ENCODE assay signal across 9 mouse cellular contexts in genomic region chr1:165193426-165193825, GRCm38 (mm10). TPM values are rescaled to one million over a fixed set of nuclear protein-coding genes. Genes with fewer than 3 reads are reported as not detected.
DNase-seq lines count a peak whose midpoint lies in the region; ATAC-seq and TF ChIP-seq lines count a peak whose summit lies in the region.
"Had no signal": no experiment of that assay in that cellular context is flagged by ENCODE, and none has a peak within 500 bp of the region (broad histone marks: within the 10 kb centered on the region; RNA-seq: fewer than 3 reads in every experiment).

No protein-coding gene starts in this region.

- no peaks in the 10 kb centered on the region for H3K36me3 ChIP-seq in heart, embryonic 11.5 days (ENCODE audit: control insufficient read depth, insufficient read depth, low read length)
- H3K36me3 ChIP-seq in ES-E14 (ENCODE audit: control insufficient read depth, insufficient read depth, low read length, poor library complexity, severe bottlenecking), result no peaks in the 10 kb centered on the region
- H3K36me3 ChIP-seq in hindbrain, embryonic 10.5 days, result no peaks in the 10 kb centered on the region
- H3K36me3 ChIP-seq in midbrain, embryonic 10.5 days, result no peaks in the 10 kb centered on the region

- H3K27ac ChIP-seq in heart, embryonic 11.5 days (ENCODE audit: low read depth, low read length), result peak overlapping the region; percentile 84
- no peak overlapping the region for H3K27ac ChIP-seq in ES-E14 (ENCODE audit: insufficient read depth, low read depth, low read length, poor library complexity, severe bottlenecking)
- peak overlapping the region; percentile 80 for H3K27ac ChIP-seq in hindbrain, embryonic 10.5 days
- peak overlapping the region; percentile 80; the same call in 1 of the 2 replicates for H3K27ac ChIP-seq in midbrain, embryonic 10.5 days (replicated peaks)

- peaks cover 21% of the 10 kb centered on the region; the same call in 1 of the 2 replicates for H3K4me1 ChIP-seq in heart, embryonic 11.5 days (ENCODE audit: control insufficient read depth, insufficient read depth, low read length)
- H3K4me1 ChIP-seq in ES-E14 (ENCODE audit: control insufficient read depth in 2 of 2, insufficient read depth in 2 of 2, low read length in 2 of 2, poor library complexity in 1 of 2), result peaks cover 4 to 17% of the 10 kb centered on the region in 2 experiments
- H3K4me1 ChIP-seq in hindbrain, embryonic 10.5 days (replicated peaks), result peaks cover 21% of the 10 kb centered on the region
- peaks cover 21% of the 10 kb centered on the region for H3K4me1 ChIP-seq in midbrain, embryonic 10.5 days

- no peaks in the 10 kb centered on the region for H3K9me3 ChIP-seq in heart, embryonic 11.5 days (replicated peaks; ENCODE audit: control insufficient read depth, low read length)
- H3K9me3 ChIP-seq in ES-E14 (ENCODE audit: control insufficient read depth, insufficient read depth, low read depth, low read length), result no peaks in the 10 kb centered on the region
- no peaks in the 10 kb centered on the region for H3K9me3 ChIP-seq in hindbrain, embryonic 10.5 days
- H3K9me3 ChIP-seq in midbrain, embryonic 10.5 days (replicated peaks), result no peaks in the 10 kb centered on the region

- ATAC-seq in heart, embryonic 11.5 days (replicated peaks; ENCODE audit: insufficient number of reproducible peaks, low FRiP score, low TSS enrichment), result no peak

- H3K4me2 ChIP-seq in heart, embryonic 11.5 days, result peak overlapping the region; percentile 86

- no peaks in the 10 kb centered on the region for H3K27me3 ChIP-seq in heart, embryonic 11.5 days (ENCODE audit: control insufficient read depth, insufficient read depth, low read length)
- H3K27me3 ChIP-seq in hindbrain, embryonic 10.5 days (ENCODE audit: insufficient read depth, poor library complexity, severe bottlenecking), result peaks cover 20% of the 10 kb centered on the region
- peaks cover 21% of the 10 kb centered on the region for H3K27me3 ChIP-seq in midbrain, embryonic 10.5 days (ENCODE audit: low read depth, poor library complexity, severe bottlenecking)

- H3K4me3 ChIP-seq in heart, embryonic 11.5 days (ENCODE audit: low read depth, low read length), result peak overlapping the region; percentile 81
- peak overlapping the region; percentile 76 to 94 for H3K4me3 ChIP-seq in ES-E14 (ENCODE audit: insufficient read depth in 1 of 2, low read depth in 1 of 2, low read length in 2 of 2, poor library complexity in 1 of 2, severe bottlenecking in 1 of 2)
- peak overlapping the region; percentile 89 for H3K4me3 ChIP-seq in hindbrain, embryonic 10.5 days
- peak overlapping the region; percentile 89 for H3K4me3 ChIP-seq in midbrain, embryonic 10.5 days

- in situ Hi-C loops in ES-E14 (cut with MboI; ENCODE audit: low sequenced_read_pairs in 2 of 2, unreplicated experiment in 2 of 2), result no loop called here

- intact Hi-C loops in heart, postnatal 36 days (cut with DNase I), result loop anchor here (5.0 kb wide), 1 partner anchor 1194 kb away; no protein-coding TSS in a partner anchor
- intact Hi-C loops in gastrocnemius, postnatal 36 days (cut with DNase I), result no loop called here

- WGBS in heart, embryonic 11.5 days (ENCODE audit: insufficient replicate concordance), result 13% methylated on average over 7 of the region's 7 CpGs
- WGBS in hindbrain, embryonic 10.5 days, result 20% methylated on average over 7 of the region's 7 CpGs
- WGBS in midbrain, embryonic 10.5 days, result 20% methylated on average over 7 of the region's 7 CpGs

- DNase-seq in heart, postnatal 36 days, result no peak
- peak; percentile 11 for DNase-seq in ES-E14 (ENCODE audit: low read depth, low spot score)
- no peak for DNase-seq in hindbrain, embryonic 10.5 days (ENCODE audit: low spot score)
- no peak for DNase-seq in midbrain, embryonic 10.5 days (ENCODE audit: low spot score)
- DNase-seq in right cerebral cortex, postnatal 10 days (ENCODE audit: low spot score in 2 of 2), result no peak
- no peak for DNase-seq in gastrocnemius, postnatal 36 days
- DNase-seq in adrenal gland, postnatal 25 days, result no peak

- peak overlapping the region; percentile 86 for H3K9ac ChIP-seq in heart, embryonic 11.5 days (ENCODE audit: low read depth, low read length)
- peak overlapping the region; percentile 85 for H3K9ac ChIP-seq in ES-E14 (ENCODE audit: insufficient read depth, low read depth, low read length, poor library complexity, severe bottlenecking)

TF ChIP-seq in ES-E14, 5 proteins besides CTCF, POLR2A, EP300 and RAD21:
- TF ChIP-seq HCFC1 (IDR thresholded peaks at IDR 0.05; ENCODE audit: borderline replicate concordance, insufficient read depth, low read length) (no peak), MAFK (IDR thresholded peaks at IDR 0.05; ENCODE audit: insufficient read depth, low read depth, low read length) (no peak), CHD2 (IDR thresholded peaks at IDR 0.05; ENCODE audit: low read depth, low read length) (no peak), ZNF384 (IDR thresholded peaks at IDR 0.05; ENCODE audit: low read depth, low read length) (no peak), ZC3H11A (IDR thresholded peaks at IDR 0.05; ENCODE audit: borderline replicate concordance, low read depth, low read length) (no peak)

RNA-seq across cellular contexts. Expression of gene Sft2d2, which starts 0.8 kb away (rescaled TPM):
- 21.9 and 29.3 TPM in 2 replicates for polyA plus RNA-seq in heart, embryonic 11.5 days (2014; fragmentation: Nextera tagmentation; extraction: Ambion mirVana)
- 10 to 100 TPM; 14.8 to 17.2 TPM for total RNA-seq in heart, postnatal 36 days (2021)
- 15.0 and 23.8 TPM in 2 replicates for total RNA-seq in ES-E14 (2012; rRNA removed)
- polyA plus RNA-seq in hindbrain, embryonic 10.5 days (2016; fragmentation: Nextera tagmentation; extraction: Ambion mirVana), result 8.9 and 9.4 TPM in 2 replicates
- polyA plus RNA-seq in midbrain, embryonic 10.5 days (2016; fragmentation: Nextera tagmentation; extraction: Ambion mirVana), result 7.6 and 7.7 TPM in 2 replicates
- 1 to 10 TPM; 7.6 to 8.2 TPM for total RNA-seq in gastrocnemius, postnatal 36 days (2021)
- total RNA-seq in adrenal gland, postnatal 25 days (2021), result 27.5 and 35.9 TPM in 2 replicates

RNA-seq across cellular contexts. Expression of gene Tbx19, which starts 32.9 kb away (rescaled TPM):
- polyA plus RNA-seq in heart, embryonic 11.5 days (2014; fragmentation: Nextera tagmentation; extraction: Ambion mirVana), result not detected in 2 replicates
- total RNA-seq in heart, postnatal 36 days (2021), result not detected
- total RNA-seq in ES-E14 (2012; rRNA removed), result not detected in 2 replicates
- polyA plus RNA-seq in hindbrain, embryonic 10.5 days (2016; fragmentation: Nextera tagmentation; extraction: Ambion mirVana), result not detected in 2 replicates
- not detected in 2 replicates for polyA plus RNA-seq in midbrain, embryonic 10.5 days (2016; fragmentation: Nextera tagmentation; extraction: Ambion mirVana)
- total RNA-seq in gastrocnemius, postnatal 36 days (2021), result not detected
- total RNA-seq in adrenal gland, postnatal 25 days (2021), result 0.12 TPM in 1 of 2 replicates, not detected in the other
- total RNA-seq: heart, adult 18-20 months had no signal

RNA-seq across cellular contexts. Expression of gene Tiprl, which starts 43.4 kb away (rescaled TPM):
- 78.4 and 87.6 TPM in 2 replicates for polyA plus RNA-seq in heart, embryonic 11.5 days (2014; fragmentation: Nextera tagmentation; extraction: Ambion mirVana)
- total RNA-seq in heart, postnatal 36 days (2021), result 10 to 100 TPM; 34.0 to 38.0 TPM
- total RNA-seq in ES-E14 (2012; rRNA removed), result 27.4 and 40.2 TPM in 2 replicates
- 97.1 and 98.4 TPM in 2 replicates for polyA plus RNA-seq in hindbrain, embryonic 10.5 days (2016; fragmentation: Nextera tagmentation; extraction: Ambion mirVana)
- polyA plus RNA-seq in midbrain, embryonic 10.5 days (2016; fragmentation: Nextera tagmentation; extraction: Ambion mirVana), result 91.5 and 99.2 TPM in 2 replicates
- 10 to 100 TPM; 13.9 to 19.4 TPM for total RNA-seq in gastrocnemius, postnatal 36 days (2021)
- total RNA-seq in adrenal gland, postnatal 25 days (2021), result 39.8 and 54.2 TPM in 2 replicates
